Mouse (Mus musculus) kidney, embryonic 15.5 days (tissue): ENCODE measurements around the gene Rnf114. TPM values are rescaled to one million over a fixed set of nuclear protein-coding genes. Genes with fewer than 3 reads are reported as not detected.

Experiments
- ATAC-seq: fragments of 200-750 bp; cut with Nextera tagmentation; replicated peaks from 2 replicates; pipeline ENCODE4 v1.8.0; 2017; ENCODE audit warnings: moderate TSS enrichment; ENCODE audit not compliant: low FRiP score
- H3K27ac ChIP-seq: fragments of 300-500 bp; sonication (generic); 2 replicates; pipeline ENCODE4 v1.5.1; 2015; ENCODE audit warnings: mild to moderate bottlenecking, inconsistent platforms
- H3K27me3 ChIP-seq: fragments of 300-500 bp; sonication (generic); 2 replicates; pipeline ENCODE4 v1.6.1; 2015; ENCODE audit warnings: inconsistent platforms
- H3K36me3 ChIP-seq: fragments of 300-500 bp; sonication (generic); 2 replicates; pipeline ENCODE4 v1.6.1; 2015; ENCODE audit warnings: inconsistent platforms
- H3K4me1 ChIP-seq: fragments of 300-500 bp; sonication (generic); 2 replicates; pipeline ENCODE4 v1.6.1; 2015; ENCODE audit warnings: inconsistent platforms
- H3K4me2 ChIP-seq: fragments of 300-500 bp; sonication (generic); 2 replicates; pipeline ENCODE4 v1.6.1; 2015; ENCODE audit warnings: moderate library complexity, mild to moderate bottlenecking, inconsistent platforms
- H3K4me3 ChIP-seq: fragments of 300-500 bp; sonication (generic); replicated peaks from 2 replicates; pipeline ENCODE4 v1.5.1; 2015; ENCODE audit warnings: mild to moderate bottlenecking, inconsistent platforms
- H3K9ac ChIP-seq: fragments of 300-500 bp; sonication (generic); 2 replicates; pipeline ENCODE4 v1.6.1; 2015; ENCODE audit warnings: mild to moderate bottlenecking, inconsistent platforms
- H3K9me3 ChIP-seq: fragments of 300-500 bp; sonication (generic); replicated peaks from 2 replicates; pipeline ENCODE4 v1.6.1; 2016; ENCODE audit warnings: inconsistent platforms
- WGBS: fragments of 180-500 bp; shearing (Covaris S2); methylation state at CpG from one replicate; pipeline ENCODE4 v1.1.7; 2015; ENCODE audit warnings: mixed read lengths; 5-methylcytosine and 5-hydroxymethylcytosine counted together
- polyA plus RNA-seq: library from polyadenylated mRNA; unstranded; fragments of >200 nt; fragmentation: Nextera tagmentation; extraction: Ambion mirVana; gene quantifications from 2 replicates; pipeline ENCODE4 v1.2.1, GENCODE M21; 2015

Rnf114 gene
- polyA plus RNA-seq, 1 experiment from 2014 or later: 91.9 TPM

DNA sequence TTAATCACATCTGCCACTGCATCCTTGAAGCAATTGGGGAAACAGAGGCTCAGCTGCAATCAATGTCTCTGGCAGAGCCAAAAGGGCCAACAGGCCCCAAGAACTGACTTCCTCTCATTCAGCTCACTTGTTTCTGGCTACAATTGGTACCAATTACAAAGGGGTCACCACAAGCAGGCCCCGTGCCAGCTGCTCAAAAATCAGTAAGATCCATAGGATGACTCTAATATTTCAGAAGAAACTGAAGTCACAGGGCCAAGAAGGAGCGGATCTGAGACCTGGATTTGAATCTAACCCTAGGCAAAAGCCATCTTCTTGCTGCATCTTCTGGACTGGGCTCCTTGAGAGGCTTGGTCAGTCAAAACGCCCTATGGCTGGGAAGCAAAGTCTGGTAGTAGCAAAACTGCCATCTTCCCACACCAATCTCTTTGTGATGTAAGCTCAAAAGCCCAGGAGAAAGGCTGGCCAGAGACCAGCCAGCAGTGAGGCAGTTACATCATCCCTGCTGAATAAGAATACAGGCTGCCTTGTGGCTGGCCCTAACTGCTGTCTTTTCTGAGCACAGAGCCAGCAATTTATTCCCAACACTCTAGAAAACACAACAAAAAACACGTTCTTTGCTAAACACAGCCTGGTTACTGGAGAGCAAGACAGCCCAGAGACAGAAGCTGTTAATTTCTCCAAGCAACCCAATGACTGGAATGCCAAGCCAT, 1.5 kb upstream of the Rnf114 start:
- H3K9me3 ChIP-seq: no peaks in the 10 kb centered on the region
- H3K4me1 ChIP-seq: peaks cover 33% of the 10 kb centered on the region
- WGBS: 80% methylated on average over 4 of the region's 4 CpGs
- ATAC-seq: no peak
- peak overlapping the region; percentile 69 for H3K4me2 ChIP-seq
- no peak overlapping the region for H3K27ac ChIP-seq
- H3K4me3 ChIP-seq: peak overlapping the region; percentile 80
- H3K36me3 ChIP-seq: peaks cover 10% of the 10 kb centered on the region; the same call in 1 of the 2 replicates
- no peaks in the 10 kb centered on the region for H3K27me3 ChIP-seq
- H3K9ac ChIP-seq: peak overlapping the region; percentile 90

DNA sequence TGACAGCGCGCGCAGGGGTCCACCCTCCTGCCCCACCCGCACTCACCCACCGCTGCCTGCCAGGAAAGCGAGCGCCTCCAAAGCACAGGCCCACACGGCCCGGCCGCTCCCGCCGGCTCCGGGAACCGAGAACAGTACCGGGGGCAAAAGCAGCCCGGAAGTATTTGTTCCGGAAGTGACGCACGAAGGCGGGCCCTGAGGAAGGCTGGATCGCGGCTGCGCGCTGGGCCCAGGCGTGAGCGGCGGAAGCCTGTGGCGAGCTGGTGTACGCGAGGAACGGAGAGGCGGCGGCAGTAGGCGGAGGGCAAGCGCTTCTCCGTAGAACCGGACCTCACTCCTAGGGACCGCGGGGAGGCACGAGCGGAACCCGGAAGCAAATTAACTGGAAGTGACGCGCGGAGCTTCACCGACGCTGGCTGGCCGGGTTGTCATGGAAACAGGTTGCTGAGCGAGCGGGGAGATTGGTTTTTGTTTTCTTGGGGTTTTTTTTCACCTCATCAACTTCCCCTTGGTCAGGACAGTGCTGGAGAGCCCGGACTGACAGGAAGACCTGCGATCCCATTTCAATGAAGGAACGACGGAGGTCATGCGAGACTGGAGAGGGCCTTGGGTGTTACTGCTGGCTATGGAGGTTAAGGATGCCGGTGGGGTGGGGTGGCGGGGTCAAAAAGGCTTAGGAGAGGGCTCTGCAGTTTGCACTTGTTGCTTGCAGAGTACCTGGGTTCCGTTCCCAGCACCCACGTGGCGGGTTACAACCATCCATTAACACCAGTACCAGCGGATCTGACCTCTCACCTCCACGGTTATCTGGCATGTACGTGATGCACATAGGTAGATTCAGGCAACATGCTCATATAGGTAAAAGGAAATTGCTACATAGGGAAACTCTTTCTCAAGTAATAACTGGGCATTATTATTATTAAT, 530 bp downstream of the Rnf114 start, which contains the start of gene Spata2:
Gene Spata2 (minus strand): TSS at position 175 of the 924 bp plus-strand sequence.
- no peaks in the 10 kb centered on the region for H3K27me3 ChIP-seq
- H3K4me1 ChIP-seq: peaks cover 30% of the 10 kb centered on the region
- peak within 1 kb of the TSS; percentile 69 for H3K4me2 ChIP-seq
- peak; percentile 88 for ATAC-seq
- peaks cover 7% of the 10 kb centered on the region; the same call in 1 of the 2 replicates for H3K36me3 ChIP-seq
- peak within 1 kb of the TSS; percentile 99 for H3K27ac ChIP-seq
- WGBS: 2% methylated on average over 63 of the region's 63 CpGs
- no peaks in the 10 kb centered on the region for H3K9me3 ChIP-seq
- peak within 1 kb of the TSS; percentile 80 for H3K4me3 ChIP-seq
- H3K9ac ChIP-seq: peak within 1 kb of the TSS; percentile 90

DNA sequence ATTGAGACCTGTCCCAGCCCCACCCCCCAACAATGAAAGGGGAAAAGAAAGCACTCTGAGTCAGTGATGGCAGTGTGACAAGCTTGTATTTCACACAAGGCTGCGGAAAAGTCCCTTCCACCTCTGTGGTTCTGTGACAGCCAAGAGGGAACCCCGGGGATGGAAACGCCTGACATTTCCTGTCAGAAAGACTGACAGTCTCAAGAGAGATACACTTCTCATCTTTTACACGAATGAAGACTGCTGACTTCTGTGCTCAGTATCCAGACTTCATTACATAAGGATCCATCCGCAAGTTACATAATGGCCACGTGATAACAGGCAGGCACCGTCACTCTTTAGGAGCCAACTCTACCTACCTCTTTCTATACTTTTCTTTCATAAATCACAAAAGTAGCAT, 4.0 kb downstream of the Rnf114 start:
- peaks cover 14% of the 10 kb centered on the region for H3K4me1 ChIP-seq
- WGBS: 90% methylated on average over 7 of the region's 7 CpGs
- no peak for ATAC-seq
- H3K36me3 ChIP-seq: no peaks in the 10 kb centered on the region
- no peak overlapping the region for H3K9ac ChIP-seq
- H3K27me3 ChIP-seq: no peaks in the 10 kb centered on the region
- no peak overlapping the region for H3K4me2 ChIP-seq
- H3K4me3 ChIP-seq: no peak overlapping the region
- H3K27ac ChIP-seq: no peak overlapping the region
- H3K9me3 ChIP-seq: no peaks in the 10 kb centered on the region

DNA sequence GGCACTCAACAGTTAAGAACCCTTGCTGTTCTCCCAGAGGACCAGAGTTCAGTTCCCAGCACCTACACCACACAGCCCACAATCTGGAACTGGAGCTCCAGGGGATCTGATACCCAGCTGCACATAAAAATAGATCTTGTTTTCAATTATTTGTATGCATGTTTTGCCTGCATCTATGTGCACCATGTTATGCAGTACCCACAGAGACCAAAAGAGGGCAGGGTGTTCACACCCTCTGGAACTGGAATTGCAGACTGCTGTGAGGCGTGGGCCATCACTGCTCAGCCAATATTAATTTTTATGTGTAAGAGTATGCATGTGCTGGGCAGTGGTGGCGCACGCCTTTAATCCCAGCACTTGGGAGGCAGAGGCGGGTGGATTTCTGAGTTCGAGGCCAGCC, 4.8 kb downstream of the Rnf114 start:
- no peak for ATAC-seq
- Histone ChIP-seq H3K27me3 (no peaks in the 10 kb centered on the region), H3K4me1 (peaks cover 7% of the 10 kb centered on the region), H3K9me3 (no peaks in the 10 kb centered on the region), H3K36me3 (no peaks in the 10 kb centered on the region), H3K9ac (no peak overlapping the region), H3K4me2 (no peak overlapping the region), H3K4me3 (no peak overlapping the region), H3K27ac (no peak overlapping the region)
- 81% methylated on average over 5 of the region's 5 CpGs for WGBS

DNA sequence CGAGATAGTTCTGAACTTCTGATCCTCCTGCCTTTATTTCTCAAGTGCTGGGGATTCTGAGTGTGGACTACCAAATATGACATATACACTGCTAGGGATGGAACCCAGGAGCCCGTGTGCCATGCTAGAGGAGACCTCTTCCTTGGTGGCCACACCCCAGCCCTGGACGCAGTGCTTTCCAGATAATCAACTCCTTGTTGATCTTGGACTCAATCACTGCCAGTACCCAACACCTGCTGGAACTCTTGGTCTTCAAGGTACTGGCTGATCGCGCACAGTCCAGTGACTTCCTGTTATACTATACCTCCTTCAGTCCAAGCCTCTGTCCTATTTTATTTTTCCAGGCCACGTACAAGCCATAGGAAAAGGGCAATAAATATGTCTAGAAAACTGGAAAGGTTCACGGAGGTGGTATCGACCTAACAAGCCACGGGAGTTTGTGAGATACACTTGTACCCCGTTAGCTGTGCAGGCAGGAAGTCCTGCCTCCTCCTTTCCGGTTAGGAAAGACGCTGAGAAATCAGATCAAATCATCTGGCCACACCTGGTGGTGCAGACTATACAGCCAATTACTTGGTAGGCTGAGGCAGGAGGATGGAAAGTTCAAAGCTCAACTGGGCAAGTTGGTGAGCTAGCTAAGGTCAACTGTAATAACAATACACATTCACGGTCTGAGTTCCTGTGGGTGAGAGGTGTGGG, 10.3 kb downstream of the Rnf114 start:
- ATAC-seq: peak; percentile 7; the same call in 1 of the 2 replicates
- Histone ChIP-seq H3K4me3 (peak overlapping the region; percentile 88), H3K9ac (peak overlapping the region; percentile 92; the same call in 1 of the 2 replicates), H3K27ac (peak overlapping the region; percentile 83; the same call in 1 of the 2 replicates), H3K4me1 (peaks cover 23% of the 10 kb centered on the region), H3K27me3 (no peaks in the 10 kb centered on the region), H3K36me3 (peaks cover 14% of the 10 kb centered on the region), H3K9me3 (no peaks in the 10 kb centered on the region), H3K4me2 (peak overlapping the region; percentile 92)
- 45% methylated on average over 13 of the region's 13 CpGs for WGBS

DNA sequence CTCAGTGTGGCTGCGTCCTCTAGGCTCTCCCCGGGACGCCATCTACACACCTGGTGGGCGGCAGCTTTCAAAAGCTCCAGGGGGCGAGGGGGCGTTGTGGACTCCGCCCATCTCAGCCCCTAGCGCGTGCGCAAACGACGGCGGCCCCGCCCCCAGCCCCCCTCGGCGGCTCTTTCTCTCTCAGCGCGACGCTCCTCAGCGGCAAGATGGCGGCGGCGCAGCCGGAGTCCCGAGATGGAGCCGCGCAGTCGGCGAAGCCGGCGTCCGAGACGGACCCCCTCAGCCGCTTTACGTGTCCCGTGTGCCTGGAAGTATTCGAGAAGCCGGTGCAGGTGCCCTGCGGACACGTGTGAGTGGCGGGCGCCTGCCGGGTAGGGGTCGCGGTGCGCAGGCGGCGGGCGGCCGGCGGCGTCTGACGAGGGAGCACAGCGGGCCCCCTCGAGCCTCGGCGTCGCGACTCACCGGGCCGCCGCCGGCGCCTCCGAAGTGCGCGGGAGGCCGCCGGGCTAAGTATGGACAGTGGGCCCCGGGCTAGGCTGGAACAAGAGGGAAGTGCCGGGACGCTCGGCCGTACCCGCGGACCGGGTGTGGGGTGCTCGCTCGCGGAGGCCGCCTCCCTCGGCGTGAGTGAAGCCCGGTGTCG, 10.9 kb downstream of the Rnf114 start:
- whole genome bisulfite sequencing: under 1% methylated on average over 64 of the region's 85 CpGs
- peaks cover 21% of the 10 kb centered on the region for H3K36me3 ChIP-seq
- ATAC-seq: peak; percentile 88
- peak overlapping the region; percentile 88 for H3K4me3 ChIP-seq
- no peaks in the 10 kb centered on the region for H3K9me3 ChIP-seq
- H3K4me2 ChIP-seq: peak overlapping the region; percentile 92
- H3K4me1 ChIP-seq: peaks cover 23% of the 10 kb centered on the region
- H3K9ac ChIP-seq: peak overlapping the region; percentile 92
- peak overlapping the region; percentile 83 for H3K27ac ChIP-seq
- H3K27me3 ChIP-seq: no peaks in the 10 kb centered on the region

DNA sequence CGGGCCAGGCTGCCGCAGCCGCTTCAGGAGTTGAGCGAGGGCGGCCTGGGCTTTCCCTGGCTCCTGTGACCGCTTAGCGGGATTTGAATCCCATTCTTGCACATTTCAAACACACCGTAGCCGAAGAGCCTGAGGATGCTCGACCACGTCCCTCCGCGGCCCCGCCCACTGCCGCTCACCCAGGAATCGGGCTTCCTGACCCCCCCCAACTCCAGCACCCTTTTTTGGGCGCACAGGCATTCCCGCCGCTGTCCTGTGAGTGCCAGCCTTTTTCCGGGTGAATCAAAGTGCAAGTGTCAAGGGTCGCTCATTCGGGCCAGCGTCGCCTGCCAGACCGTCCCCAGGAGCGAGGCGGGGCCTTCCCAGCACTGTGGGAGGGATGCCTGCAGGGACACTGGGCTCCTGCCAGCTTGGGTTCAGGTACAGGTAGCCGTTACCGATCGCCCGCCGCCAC, 11.5 kb downstream of the Rnf114 start:
- peak overlapping the region; percentile 92 for H3K4me2 ChIP-seq
- H3K27ac ChIP-seq: peak overlapping the region; percentile 83
- peak; percentile 49 for ATAC-seq
- peaks cover 23% of the 10 kb centered on the region for H3K4me1 ChIP-seq
- peak overlapping the region; percentile 92 for H3K9ac ChIP-seq
- no peaks in the 10 kb centered on the region for H3K27me3 ChIP-seq
- H3K9me3 ChIP-seq: no peaks in the 10 kb centered on the region
- H3K36me3 ChIP-seq: peaks cover 27% of the 10 kb centered on the region
- WGBS: 1% methylated on average over 32 of the region's 32 CpGs
- H3K4me3 ChIP-seq: peak overlapping the region; percentile 88

DNA sequence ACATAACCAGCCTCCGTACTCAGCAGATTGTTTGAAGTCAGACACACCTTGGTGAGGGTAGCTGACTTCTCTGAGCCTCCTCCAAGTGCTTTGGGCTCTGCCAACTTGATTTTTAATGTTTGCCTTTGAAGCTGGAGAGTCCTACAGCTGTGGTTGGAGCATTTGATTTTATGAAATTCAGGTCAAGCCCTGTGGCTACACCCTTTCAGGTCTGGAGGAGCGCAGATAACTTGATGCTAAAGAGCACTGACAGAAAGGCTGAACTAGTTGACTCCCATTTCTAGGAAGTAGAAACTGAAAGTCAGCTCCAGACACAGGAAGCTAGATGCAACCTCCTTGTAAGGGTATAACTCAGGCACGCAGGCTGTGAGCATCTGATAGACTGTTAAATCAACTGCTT, 12.7 kb downstream of the Rnf114 start:
- ATAC-seq: no peak

DNA sequence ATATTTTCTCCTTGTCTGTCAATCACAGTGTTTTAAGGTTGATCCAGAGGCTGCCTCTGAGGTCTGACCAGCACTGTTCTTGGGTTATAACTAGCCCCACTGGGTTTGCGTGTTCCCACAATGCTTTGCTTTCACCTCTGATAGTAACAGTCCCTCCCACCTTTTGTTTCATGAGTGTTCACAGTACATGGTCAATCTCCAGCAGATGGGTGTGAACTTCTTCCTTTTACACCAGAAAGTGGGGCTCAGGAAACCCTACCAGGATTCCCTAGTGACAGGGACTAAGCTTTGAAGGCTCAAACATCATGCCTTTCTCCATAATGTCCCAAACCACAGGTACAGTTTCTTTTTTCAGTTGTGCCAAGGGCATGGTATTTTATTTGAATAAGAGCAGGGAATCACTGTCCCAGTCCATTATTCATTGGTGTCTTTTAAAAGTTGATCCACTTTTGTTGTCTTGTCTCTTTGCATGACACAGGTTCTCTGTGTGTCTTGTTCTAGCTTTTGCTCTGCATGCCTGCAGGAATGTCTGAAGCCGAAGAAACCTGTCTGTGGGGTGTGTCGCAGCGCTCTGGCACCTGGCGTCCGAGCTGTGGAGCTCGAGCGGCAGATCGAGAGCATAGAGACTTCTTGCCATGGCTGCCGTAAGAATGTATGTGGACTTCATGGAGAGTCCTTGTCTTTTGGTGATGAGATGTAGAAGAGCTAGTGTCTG, 14.3 kb downstream of the Rnf114 start:
- no peak overlapping the region for H3K27ac ChIP-seq
- no peak overlapping the region for H3K4me2 ChIP-seq
- H3K36me3 ChIP-seq: peaks cover 53% of the 10 kb centered on the region
- H3K27me3 ChIP-seq: no peaks in the 10 kb centered on the region
- H3K9me3 ChIP-seq: no peaks in the 10 kb centered on the region
- ATAC-seq: no peak
- 91% methylated on average over 10 of the region's 10 CpGs for WGBS
- peaks cover 23% of the 10 kb centered on the region for H3K4me1 ChIP-seq
- H3K4me3 ChIP-seq: no peak overlapping the region
- H3K9ac ChIP-seq: no peak overlapping the region

More for the DNA sequence above, 12.7 kb downstream of the Rnf114 start:
- H3K4me1 ChIP-seq: peaks cover 23% of the 10 kb centered on the region
- H3K27me3 ChIP-seq: no peaks in the 10 kb centered on the region
- peak overlapping the region; percentile 2; the same call in 1 of the 2 replicates for H3K4me3 ChIP-seq
- peak overlapping the region; percentile 92 for H3K4me2 ChIP-seq
- H3K9me3 ChIP-seq: no peaks in the 10 kb centered on the region
- H3K9ac ChIP-seq: no peak overlapping the region
- WGBS: 80% methylated on average over 3 of the region's 3 CpGs
- H3K27ac ChIP-seq: 0 out of 2 replicates have a peak overlapping the region, but pooled peaks have one; percentile 9
- H3K36me3 ChIP-seq: peaks cover 38% of the 10 kb centered on the region

DNA sequence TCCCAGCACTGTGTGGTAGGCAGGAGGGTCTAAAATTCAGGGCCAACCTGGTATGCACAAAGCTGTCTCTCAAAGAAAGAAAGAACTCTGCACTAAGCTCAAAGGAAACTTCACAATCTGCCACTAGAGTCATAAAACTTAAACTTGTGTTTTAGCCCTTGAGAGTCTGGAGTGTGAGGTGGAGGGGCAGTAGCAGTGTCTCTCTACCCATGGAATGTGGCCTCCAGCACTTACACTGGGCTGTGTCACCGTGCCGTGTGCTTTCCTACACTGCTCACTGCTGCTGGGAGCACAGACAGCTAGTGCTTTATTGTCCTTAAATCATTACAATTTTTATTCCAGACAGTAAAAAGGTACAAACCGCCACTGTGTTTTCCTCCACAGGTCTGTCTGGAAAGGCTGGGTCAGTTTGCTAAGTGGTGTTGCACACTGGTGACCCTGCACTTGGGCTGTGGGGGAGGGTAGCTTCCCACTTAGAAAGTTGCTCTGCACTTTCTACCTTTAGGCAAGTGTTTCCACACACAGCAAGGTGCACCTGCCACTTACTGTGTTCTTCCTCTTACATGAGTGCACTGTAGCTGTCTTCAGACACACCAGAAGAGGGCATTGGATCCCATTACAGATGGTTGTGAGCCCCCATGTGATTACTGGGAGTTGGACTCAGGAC, 15.4 kb downstream of the Rnf114 start:
- no peak overlapping the region for H3K4me3 ChIP-seq
- 79% methylated on average over 3 of the region's 3 CpGs for WGBS
- ATAC-seq: no peak
- H3K9ac ChIP-seq: no peak overlapping the region
- no peaks in the 10 kb centered on the region for H3K9me3 ChIP-seq
- H3K27ac ChIP-seq: no peak overlapping the region
- peaks cover 65% of the 10 kb centered on the region for H3K36me3 ChIP-seq
- H3K4me1 ChIP-seq: peaks cover 21% of the 10 kb centered on the region
- no peaks in the 10 kb centered on the region for H3K27me3 ChIP-seq
- no peak overlapping the region for H3K4me2 ChIP-seq
